Mouse (Mus musculus): Measurements from ENCODE around the gene 9130230L23Rik.

- TF ChIP-seq EP300 (IDR thresholded peaks at IDR 0.05; ENCODE audit: low read depth): no peak
- TF ChIP-seq CTCF (IDR thresholded peaks at IDR 0.05; ENCODE audit: low read depth): no peak
These were observed 39.8 kb upstream of the 9130230L23Rik start for GRCm38 (mm10) chr5:66043897-66044296.
